Mouse (Mus musculus) MEL (cell line): Measurements from ENCODE around the gene Gm11627. TPM values are rescaled to one million over a fixed set of nuclear protein-coding genes. Genes with fewer than 3 reads are reported as not detected.
A peak's percentile ranks its signal among the peaks of the same experiment; 100 is the strongest.

ENCODE experiments used
- DNase-seq: peaks from one replicate; pipeline ENCODE4 v3.0.0; 2011; ENCODE audit warnings: low read depth, low spot score
- H3K27ac ChIP-seq: 2 replicates; pipeline ENCODE4 v1.5.1; 2012; ENCODE audit warnings: low read depth, mild to moderate bottlenecking, control low read depth, low read length, moderate library complexity; ENCODE audit not compliant: control insufficient read depth
- H3K27me3 ChIP-seq, 2 experiments: fragments of 150-350 bp in 1 of 2; sonication (generic) in 1 of 2; 2 replicates each; pipeline ENCODE4 v1.6.1; 2012; ENCODE audit warnings: low read length in 2 of 2, mild to moderate bottlenecking in 2 of 2, improper control_type of control experiment in 1 of 2, moderate library complexity in 1 of 2; ENCODE audit not compliant: insufficient read depth in 2 of 2, control insufficient read depth in 1 of 2
- H3K36me3 ChIP-seq, 2 experiments: 2 replicates each; pipeline ENCODE4 v1.6.1; 2012 to 2014; ENCODE audit warnings: low read length in 2 of 2, improper control_type of control experiment in 1 of 2, inconsistent platforms in 1 of 2, mild to moderate bottlenecking in 1 of 2; ENCODE audit not compliant: insufficient read depth in 2 of 2, control insufficient read depth in 1 of 2
- H3K4me1 ChIP-seq, 2 experiments: fragments of 150-350 bp in 1 of 2; sonication (generic) in 1 of 2; 2 replicates each; pipeline ENCODE4 v1.6.1; 2012; ENCODE audit warnings: low read length in 2 of 2, improper control_type of control experiment in 1 of 2, mild to moderate bottlenecking in 1 of 2; ENCODE audit not compliant: insufficient read depth in 2 of 2, control insufficient read depth in 1 of 2
- H3K4me3 ChIP-seq, 2 experiments: fragments of 150-350 bp in 1 of 2; sonication (generic) in 1 of 2; 2 replicates each; pipeline ENCODE4 v1.5.1; 2012; ENCODE audit warnings: low read depth in 2 of 2, low read length in 2 of 2, mild to moderate bottlenecking in 2 of 2, moderate library complexity in 2 of 2, control low read depth in 1 of 2, improper control_type of control experiment in 1 of 2; ENCODE audit not compliant: control insufficient read depth in 1 of 2, insufficient read depth in 1 of 2
- H3K79me2 ChIP-seq: 2 replicates; pipeline ENCODE4 v1.6.1; 2012; ENCODE audit warnings: mild to moderate bottlenecking, low read length, moderate library complexity; ENCODE audit not compliant: control insufficient read depth, poor library complexity, insufficient read depth
- H3K9ac ChIP-seq: 2 replicates; pipeline ENCODE4 v1.6.1; 2012; ENCODE audit warnings: low read depth, mild to moderate bottlenecking, control low read depth, low read length, moderate library complexity; ENCODE audit not compliant: control insufficient read depth, poor library complexity, severe bottlenecking
- H3K9me3 ChIP-seq: fragments of 150-350 bp; sonication (generic); replicated peaks from 2 replicates; pipeline ENCODE4 v1.6.1; 2012; ENCODE audit warnings: mild to moderate bottlenecking, low read length, improper control_type of control experiment, moderate library complexity; ENCODE audit not compliant: insufficient read depth
- BHLHE40 ChIP-seq: IDR thresholded peaks from 2 replicates; pipeline ENCODE4 v1.6.1; 2012; ENCODE audit warnings: low read depth, mild to moderate bottlenecking, inconsistent platforms, low read length, improper control_type of control experiment, borderline replicate concordance
- CHD1 ChIP-seq: IDR thresholded peaks from 2 replicates; pipeline ENCODE4 v1.6.1; 2012; ENCODE audit warnings: low read depth, mild to moderate bottlenecking, inconsistent platforms, low read length, improper control_type of control experiment
- CHD2 ChIP-seq: IDR thresholded peaks from 2 replicates; pipeline ENCODE4 v1.6.1; 2011; ENCODE audit warnings: low read length, improper control_type of control experiment
- CTCF ChIP-seq, 3 experiments: IDR thresholded peaks in 2 of 3; conservative IDR thresholded peaks in 1 of 3; 2 replicates each; pipeline ENCODE4 v1.5.1; 2011 to 2012; ENCODE audit warnings: low read length in 3 of 3, low read depth in 2 of 3, mild to moderate bottlenecking in 2 of 3, improper control_type of control experiment in 1 of 3, inconsistent platforms in 1 of 3, mixed read lengths in 1 of 3, moderate library complexity in 1 of 3; ENCODE audit not compliant: control insufficient read depth in 1 of 3, insufficient read depth in 1 of 3, poor library complexity in 1 of 3, severe bottlenecking in 1 of 3
- E2F4 ChIP-seq: IDR thresholded peaks from 2 replicates; pipeline ENCODE4 v1.6.1; 2011; ENCODE audit warnings: low read depth, low read length, improper control_type of control experiment, borderline replicate concordance
- ELF1 ChIP-seq: IDR thresholded peaks from 2 replicates; pipeline ENCODE4 v1.6.1; 2014; ENCODE audit warnings: low read depth, mild to moderate bottlenecking, inconsistent platforms, low read length, improper control_type of control experiment, moderate library complexity
- EP300 ChIP-seq, 2 experiments: IDR thresholded peaks; 2 replicates each; pipeline ENCODE4 v1.6.1; 2011; ENCODE audit warnings: improper control_type of control experiment in 2 of 2, low read length in 2 of 2, low read depth in 1 of 2, mild to moderate bottlenecking in 1 of 2
- ETS1 ChIP-seq: IDR thresholded peaks from 2 replicates; pipeline ENCODE4 v1.6.1; 2012; ENCODE audit warnings: low read depth, mild to moderate bottlenecking, inconsistent platforms, low read length, improper control_type of control experiment, moderate library complexity
- GATA1 ChIP-seq: IDR thresholded peaks from 2 replicates; pipeline ENCODE4 v1.6.1; 2011; ENCODE audit warnings: low read depth, low read length, improper control_type of control experiment
- HCFC1 ChIP-seq: IDR thresholded peaks from 2 replicates; pipeline ENCODE4 v1.6.1; 2012; ENCODE audit warnings: low read depth, mild to moderate bottlenecking, inconsistent platforms, low read length, improper control_type of control experiment, moderate library complexity
- JUND ChIP-seq: IDR thresholded peaks from 2 replicates; pipeline ENCODE4 v1.6.1; 2011; ENCODE audit warnings: low read depth, mild to moderate bottlenecking, improper control_type of control experiment, low read length
- KAT2A ChIP-seq: conservative IDR thresholded peaks from 2 replicates; pipeline ENCODE4 v1.6.1; 2012; ENCODE audit warnings: low read depth, low read length, improper control_type of control experiment, inconsistent platforms
- MAFK ChIP-seq: IDR thresholded peaks from 2 replicates; pipeline ENCODE4 v1.6.1; 2011; ENCODE audit warnings: low read depth, mild to moderate bottlenecking, low read length, improper control_type of control experiment, borderline replicate concordance
- MAX ChIP-seq: IDR thresholded peaks from 2 replicates; pipeline ENCODE4 v1.6.1; 2011; ENCODE audit warnings: low read length, improper control_type of control experiment
- MAZ ChIP-seq: IDR thresholded peaks from 2 replicates; pipeline ENCODE4 v1.6.1; 2012; ENCODE audit warnings: low read depth, mild to moderate bottlenecking, inconsistent platforms, low read length, improper control_type of control experiment
- MEF2A ChIP-seq: IDR thresholded peaks from 2 replicates; pipeline ENCODE4 v1.6.1; 2014; ENCODE audit warnings: low read depth, mild to moderate bottlenecking, inconsistent platforms, low read length, improper control_type of control experiment; ENCODE audit not compliant: poor library complexity, insufficient replicate concordance, severe bottlenecking; ENCODE audit errors: extremely low read depth
- MXI1 ChIP-seq: IDR thresholded peaks from 2 replicates; pipeline ENCODE4 v1.6.1; 2011; ENCODE audit warnings: mild to moderate bottlenecking, low read depth, low read length, improper control_type of control experiment
- MYB ChIP-seq: IDR thresholded peaks from 2 replicates; pipeline ENCODE4 v1.6.1; 2011; ENCODE audit warnings: mild to moderate bottlenecking, low read depth, low read length, improper control_type of control experiment
- MYC ChIP-seq: IDR thresholded peaks from 2 replicates; pipeline ENCODE4 v1.6.1; 2011; ENCODE audit warnings: low read depth, mild to moderate bottlenecking, low read length, improper control_type of control experiment, moderate library complexity
- NELFE ChIP-seq: IDR thresholded peaks from 2 replicates; pipeline ENCODE4 v1.6.1; 2011; ENCODE audit warnings: low read depth, low read length, improper control_type of control experiment
- NRF1 ChIP-seq: IDR thresholded peaks from 2 replicates; pipeline ENCODE4 v1.6.1; 2014; ENCODE audit warnings: low read depth, mild to moderate bottlenecking, inconsistent platforms, low read length, improper control_type of control experiment, moderate library complexity; ENCODE audit not compliant: poor library complexity, insufficient read depth, severe bottlenecking
- POLR2A ChIP-seq, 2 experiments: IDR thresholded peaks; 2 replicates each; pipeline ENCODE4 v1.6.1; 2011 to 2012; ENCODE audit warnings: low read length in 2 of 2, mild to moderate bottlenecking in 2 of 2, control low read depth in 1 of 2, improper control_type of control experiment in 1 of 2, low read depth in 1 of 2, moderate library complexity in 1 of 2; ENCODE audit not compliant: control insufficient read depth in 1 of 2, insufficient read depth in 1 of 2, poor library complexity in 1 of 2
- POLR2AphosphoS2 ChIP-seq: IDR thresholded peaks from 2 replicates; pipeline ENCODE4 v1.6.1; 2011; ENCODE audit warnings: low read length, improper control_type of control experiment
- POLR2AphosphoS5 ChIP-seq: IDR thresholded peaks from 2 replicates; pipeline ENCODE4 v1.6.1; 2012; ENCODE audit warnings: low read depth, borderline replicate concordance, mild to moderate bottlenecking, inconsistent platforms, low read length, moderate library complexity, mixed read lengths
- RAD21 ChIP-seq: IDR thresholded peaks from 2 replicates; pipeline ENCODE4 v1.6.1; 2011; ENCODE audit warnings: mild to moderate bottlenecking, low read depth, low read length, improper control_type of control experiment
- RCOR1 ChIP-seq: IDR thresholded peaks from 2 replicates; pipeline ENCODE4 v1.6.1; 2012; ENCODE audit warnings: low read depth, mild to moderate bottlenecking, inconsistent platforms, low read length, improper control_type of control experiment
- SIN3A ChIP-seq: IDR thresholded peaks from 2 replicates; pipeline ENCODE4 v1.6.1; 2012; ENCODE audit warnings: low read length, improper control_type of control experiment, inconsistent platforms
- SMC3 ChIP-seq: IDR thresholded peaks from 2 replicates; pipeline ENCODE4 v1.6.1; 2011; ENCODE audit warnings: low read depth, low read length, improper control_type of control experiment
- TAL1 ChIP-seq: IDR thresholded peaks from 2 replicates; pipeline ENCODE4 v1.6.1; 2012; ENCODE audit warnings: mild to moderate bottlenecking, inconsistent platforms, low read length, moderate library complexity, mixed read lengths
- TBP ChIP-seq: IDR thresholded peaks from 2 replicates; pipeline ENCODE4 v1.8.0; 2011; ENCODE audit warnings: low read depth, low read length, improper control_type of control experiment
- TCF12 ChIP-seq: IDR thresholded peaks from 2 replicates; pipeline ENCODE4 v1.6.1; 2014; ENCODE audit warnings: low read depth, mild to moderate bottlenecking, inconsistent platforms, low read length, improper control_type of control experiment, moderate library complexity
- USF2 ChIP-seq, 2 experiments: IDR thresholded peaks; 2 replicates each; pipeline ENCODE4 v1.6.1; 2011 to 2012; ENCODE audit warnings: improper control_type of control experiment in 2 of 2, low read length in 2 of 2, borderline replicate concordance in 1 of 2, inconsistent platforms in 1 of 2, low read depth in 1 of 2, mild to moderate bottlenecking in 1 of 2; ENCODE audit not compliant: insufficient read depth in 1 of 2
- ZC3H11A ChIP-seq: IDR thresholded peaks from 2 replicates; pipeline ENCODE4 v1.6.1; 2012; ENCODE audit warnings: low read depth, mild to moderate bottlenecking, inconsistent platforms, low read length, improper control_type of control experiment
- ZKSCAN1 ChIP-seq: IDR thresholded peaks from 2 replicates; pipeline ENCODE4 v1.6.1; 2012; ENCODE audit warnings: low read depth, mild to moderate bottlenecking, inconsistent platforms, low read length, improper control_type of control experiment, moderate library complexity
- ZMIZ1 ChIP-seq: IDR thresholded peaks from 2 replicates; pipeline ENCODE4 v1.6.1; 2012; ENCODE audit warnings: low read depth, mild to moderate bottlenecking, inconsistent platforms, low read length, improper control_type of control experiment, moderate library complexity
- ZNF384 ChIP-seq: IDR thresholded peaks from 2 replicates; pipeline ENCODE4 v1.6.1; 2012; ENCODE audit warnings: low read depth, mild to moderate bottlenecking, inconsistent platforms, low read length, improper control_type of control experiment
- polyA plus RNA-seq, 2 experiments: library from polyadenylated mRNA; stranded (reverse) in 1 of 2; unstranded in 1 of 2; fragments of >175 nt in 1 of 2; fragments of >200 nt in 1 of 2; gene quantifications; 2 replicates each; pipeline versions ENCODE4 v1.2.1 to v1.2.4; 2012; ENCODE audit warnings: low replicate concordance in 2 of 2, low read depth in 1 of 2; ENCODE audit not compliant: insufficient read length in 2 of 2, insufficient read depth in 1 of 2, missing spikeins in 1 of 2
- total RNA-seq: library from RNA; depleted of rRNA; stranded (reverse); fragments of 300-350 nt; gene quantifications from 2 replicates; pipeline ENCODE4 v1.2.3, GENCODE M21; 2012

Gene Gm11627
- total and polyA plus RNA-seq, 3 experiments, result 0.13 to 0.35 TPM; not detected in 1

GRCm38 (mm10) chr11:102572866-102573663 is 6.2 kb downstream of the Gm11627 start:
- no peaks in the 10 kb centered on the region; the same call in 1 of the 2 replicates for H3K79me2 ChIP-seq
- peaks cover 5 to 12% of the 10 kb centered on the region in 2 experiments for H3K4me1 ChIP-seq
- H3K27ac ChIP-seq, result peak overlapping the region; percentile 26; the same call in 1 of the 2 replicates
- peak; percentile 96 for DNase-seq
- no peaks in the 10 kb centered on the region for H3K27me3 ChIP-seq
- H3K4me3 ChIP-seq, result peak overlapping the region; percentile 51 to 59
- H3K36me3 ChIP-seq, result peaks cover 0 to 11% of the 10 kb centered on the region in 2 experiments; a peak in 2 of 4 replicates
- H3K9ac ChIP-seq, result peak overlapping the region; percentile 76
- H3K9me3 ChIP-seq, result no peaks in the 10 kb centered on the region
- TF ChIP-seq CHD2 (no peak), POLR2AphosphoS5 (no peak), GATA1 (no peak), TAL1 (no peak), MEF2A (no peak), MYB (no peak), ZMIZ1 (no peak), E2F4 (no peak), ELF1 (no peak), CTCF (IDR thresholded peaks at IDR 0.05 in 2 of 3, conservative IDR thresholded peaks at IDR 0.05 in 1 of 3; ENCODE audit: control insufficient read depth in 1 of 3, insufficient read depth in 1 of 3, low read depth in 2 of 3, low read length in 3 of 3, poor library complexity in 1 of 3, severe bottlenecking in 1 of 3) (peak; percentile 72 to 97 (median 91)), ZNF384 (peak; percentile 24; the same call in 1 of the 2 replicates), NRF1 (no peak), CHD1 (no peak), MAZ (no peak), POLR2A (IDR thresholded peaks at IDR 0.05; ENCODE audit: control insufficient read depth in 1 of 2, insufficient read depth in 1 of 2, low read depth in 1 of 2, low read length in 2 of 2, poor library complexity in 1 of 2) (peak in 1 of 2 experiments; percentile 52; a peak in 2 of 4 replicates), ZC3H11A (peak; percentile 29; the same call in 1 of the 2 replicates), ZKSCAN1 (no peak), TBP (peak; percentile 92), NELFE (no peak; the same call in 1 of the 2 replicates), KAT2A (no peak), ETS1 (no peak), MXI1 (no peak), MAFK (no peak), SIN3A (0 out of 2 replicates have a peak, but pooled peaks have one; percentile 5), EP300 (IDR thresholded peaks at IDR 0.05; ENCODE audit: low read depth in 1 of 2, low read length in 2 of 2) (no peak), SMC3 (peak; percentile 72), USF2 (IDR thresholded peaks at IDR 0.05; ENCODE audit: borderline replicate concordance in 1 of 2, insufficient read depth in 1 of 2, low read depth in 1 of 2, low read length in 2 of 2) (no peak), JUND (no peak), TCF12 (no peak), HCFC1 (0 out of 2 replicates have a peak, but pooled peaks have one; percentile 47), POLR2AphosphoS2 (no peak), RAD21 (peak; percentile 64), RCOR1 (no peak), BHLHE40 (no peak), MYC (0 out of 2 replicates have a peak, but pooled peaks have one; percentile 26), MAX (peak; percentile 49; the same call in 1 of the 2 replicates)
